Mouse (Mus musculus): Measurements from ENCODE around the gene Adamts5.

- TF ChIP-seq USF1 (IDR thresholded peaks at IDR 0.05; ENCODE audit: low read depth) (no peak), MYOD1 (IDR thresholded peaks at IDR 0.05; ENCODE audit: control insufficient read depth, insufficient read length, low read depth) (no peak), CEBPB (IDR thresholded peaks at IDR 0.05; ENCODE audit: low read depth) (no peak), CTCF (IDR thresholded peaks at IDR 0.05; ENCODE audit: control insufficient read depth, insufficient read depth, insufficient read length) (no peak)
Observed at GRCm38 (mm10) chr16:85922454-85922853, 20.8 kb upstream of the Adamts5 start.
